Mouse (Mus musculus) inflammation-experienced regulatory T-cells, adult 6 months (primary cell): ENCODE measurements around the gene Ces2a. TPM values are rescaled to one million over a fixed set of nuclear protein-coding genes. Genes with fewer than 3 reads are reported as not detected.

ENCODE experiments used
- ATAC-seq: one replicate; pipeline ENCODE4 v1.8.0; 2017
- polyA plus RNA-seq, 3 experiments: library from polyadenylated mRNA; unstranded; fragments of 100-300 nt; shearing (Covaris generic); gene quantifications; one replicate each; pipeline ENCODE4 v1.2.1; 2017

The Ces2a gene
- not detected for polyA plus RNA-seq

DNA sequence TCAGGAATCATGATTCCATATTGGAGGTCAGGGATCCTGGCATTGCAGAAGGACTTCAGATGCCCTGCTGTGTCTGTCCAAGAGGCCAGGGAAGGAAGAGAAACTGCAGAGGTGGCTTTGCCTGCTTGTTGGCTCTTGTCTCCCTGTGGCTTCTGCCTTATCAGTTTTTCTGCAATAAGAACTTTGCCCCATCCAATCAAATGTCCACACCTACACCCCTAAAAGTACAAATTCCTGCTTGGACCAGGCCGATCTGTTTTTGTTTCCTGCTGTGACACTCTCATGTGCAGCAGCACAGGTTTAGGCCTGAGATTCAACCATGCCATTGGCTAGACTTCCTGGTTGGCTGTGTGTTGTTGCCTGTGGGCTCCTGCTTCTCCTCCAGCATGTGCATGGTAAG is at the start of gene Ces2a:
TSS of gene Ces2a (plus strand) at position 251 of the 400 bp plus-strand sequence.
- no peak for ATAC-seq

DNA sequence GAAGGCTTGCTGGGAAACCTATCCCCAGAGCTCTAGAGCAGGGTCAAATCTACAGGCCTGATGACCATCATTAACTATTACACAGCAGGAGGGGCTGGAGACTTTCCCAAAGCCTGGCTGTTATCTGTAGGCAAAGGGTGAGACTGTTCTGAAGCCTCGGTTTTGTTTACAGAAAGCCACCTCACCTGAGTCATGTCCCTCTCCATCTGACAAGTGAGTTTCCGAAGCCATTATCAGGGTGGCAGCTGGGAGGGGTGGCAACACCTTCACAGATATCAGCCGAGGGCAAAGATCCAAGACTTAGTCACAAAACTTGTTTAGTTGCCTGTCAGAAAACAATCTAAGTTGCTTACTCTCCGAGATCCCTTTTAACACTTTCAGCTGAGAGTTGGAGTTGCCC is 45.4 kb upstream of the Ces2a start:
- ATAC-seq: no peak

DNA sequence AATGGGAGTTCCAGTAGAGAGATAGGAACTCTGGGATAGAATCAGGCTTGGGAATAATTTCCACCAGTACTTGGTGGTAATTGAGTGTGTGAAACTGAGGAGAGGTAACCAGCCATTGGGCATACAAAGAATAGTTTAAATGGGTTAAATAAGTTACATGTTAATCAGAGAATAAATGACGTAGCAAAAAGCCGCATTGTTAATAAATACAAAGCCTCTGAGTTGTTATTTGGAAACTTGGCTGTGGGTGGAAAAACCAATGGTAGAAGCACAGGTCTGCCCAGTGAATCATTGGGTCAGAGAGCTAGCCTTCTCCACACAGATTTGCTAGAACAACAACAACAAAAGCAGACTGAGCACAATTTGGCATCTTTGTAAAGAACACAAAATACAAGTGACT is 35.2 kb upstream of the Ces2a start:
- ATAC-seq: no peak

DNA sequence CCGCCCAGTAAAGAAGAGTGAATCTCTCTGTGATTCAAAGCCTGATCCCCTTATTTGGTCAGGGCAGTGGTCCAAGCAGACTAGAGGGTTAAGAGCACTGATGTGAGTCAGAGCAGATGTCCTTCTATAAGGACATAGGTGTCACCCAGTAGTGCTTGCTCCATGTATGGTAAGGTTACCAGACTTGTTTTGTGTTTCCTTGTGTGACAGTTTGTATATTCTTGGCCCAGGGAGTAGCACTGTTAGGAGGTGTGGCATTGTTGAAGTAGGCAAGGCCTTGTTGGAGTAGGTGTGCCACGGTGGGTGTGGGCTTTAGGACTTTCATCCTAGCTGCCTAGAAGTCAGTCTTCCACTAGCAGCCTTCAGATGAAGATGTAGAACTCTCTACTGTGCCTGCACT is 31.9 kb upstream of the Ces2a start:
- no peak for ATAC-seq

DNA sequence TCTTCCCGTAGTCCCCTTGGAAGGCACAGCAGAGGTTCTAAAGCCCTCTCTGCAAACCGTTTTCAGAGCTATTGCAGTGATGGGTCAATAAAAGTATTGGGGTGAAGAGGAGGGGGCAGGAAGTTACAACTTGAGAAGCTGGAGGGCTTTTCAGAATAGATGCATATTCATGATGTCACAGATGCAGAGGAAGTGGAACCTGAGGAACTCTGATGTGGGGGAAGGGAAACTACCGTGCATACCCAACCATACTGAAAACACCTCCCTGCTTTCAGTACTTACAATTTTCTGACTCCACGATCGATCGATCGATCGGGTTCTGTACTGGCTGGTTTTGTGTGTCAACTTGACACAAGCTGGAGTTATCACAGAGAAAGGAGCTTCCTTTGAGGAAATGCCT is 12.6 kb upstream of the Ces2a start:
- ATAC-seq: no peak

DNA sequence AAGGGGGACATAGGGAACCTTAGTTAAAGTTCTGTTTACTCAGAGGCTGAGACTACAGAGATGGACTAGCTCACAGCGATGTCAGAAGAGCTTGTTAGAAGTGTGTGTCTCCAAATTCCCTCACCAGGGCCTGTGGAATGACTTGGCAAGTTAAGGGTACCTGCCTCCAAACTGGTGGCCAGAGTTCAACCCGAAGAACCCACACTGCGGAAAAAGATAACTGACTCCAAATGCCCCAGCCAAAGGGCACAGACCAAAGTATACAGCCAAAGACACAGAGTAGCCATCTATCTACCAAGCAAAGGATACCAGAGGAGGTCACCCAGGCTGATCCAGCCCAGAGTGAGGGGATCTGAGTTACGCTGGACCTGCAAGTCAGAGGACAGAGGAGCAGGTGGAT is 2.4 kb upstream of the Ces2a start:
- no peak for ATAC-seq

DNA sequence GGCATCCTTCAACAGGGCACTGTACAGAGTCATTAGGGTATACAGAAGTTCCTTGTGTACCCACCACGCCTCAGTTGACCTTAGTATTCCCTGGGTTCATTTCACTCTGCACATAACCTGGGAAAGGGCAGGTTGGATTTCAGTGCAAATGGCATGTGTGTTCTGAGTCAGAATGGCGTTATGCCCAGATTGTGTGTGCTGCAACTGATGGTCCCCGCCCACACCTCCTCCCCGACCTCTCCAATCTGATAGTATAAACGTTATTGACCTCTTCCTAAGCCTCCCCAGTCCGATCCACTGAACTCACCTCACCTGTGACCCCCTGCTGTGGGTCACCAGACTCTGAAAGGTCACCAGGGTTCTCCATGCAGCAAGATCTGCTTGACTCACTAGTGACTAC is 1.8 kb upstream of the Ces2a start:
- ATAC-seq: no peak

DNA sequence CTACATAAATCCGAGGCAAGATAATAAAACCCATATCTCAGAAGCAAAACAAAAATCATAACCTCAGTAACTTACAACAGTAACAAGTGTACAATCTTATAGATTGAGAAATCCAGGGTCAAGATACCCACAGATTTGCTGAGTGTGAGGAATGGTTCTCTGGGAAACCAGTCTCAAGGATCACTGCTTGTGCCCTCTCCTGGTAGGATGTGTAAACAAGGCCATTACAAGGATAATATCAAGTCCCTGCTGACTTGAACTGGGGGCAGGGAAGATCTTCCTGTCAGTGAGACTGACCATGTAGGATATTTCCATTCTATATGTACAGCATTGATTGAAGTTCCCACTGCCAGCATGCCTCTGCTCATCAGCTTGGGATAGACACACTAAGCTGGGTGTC is 8.2 kb downstream of the Ces2a start:
- no peak for ATAC-seq

DNA sequence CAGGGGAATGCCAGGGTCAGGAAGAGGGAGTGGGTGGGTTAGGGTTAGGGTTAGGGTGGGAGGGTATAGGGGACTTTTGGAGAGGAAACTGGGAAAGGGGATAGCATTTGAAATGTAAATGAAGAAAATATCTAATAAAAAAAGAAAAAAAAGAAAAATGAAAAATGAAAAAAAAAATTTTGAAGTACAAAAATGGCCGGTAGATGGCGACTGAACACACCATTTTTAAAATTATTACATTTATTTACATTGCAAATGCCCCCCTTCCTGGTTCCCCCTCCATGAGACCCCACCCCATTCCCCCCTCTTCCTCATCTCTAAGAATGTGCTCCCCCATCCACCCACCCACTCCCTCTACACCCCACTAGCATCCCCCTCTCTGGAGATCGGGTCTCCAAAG is 9.6 kb downstream of the Ces2a start:
- no peak for ATAC-seq

DNA sequence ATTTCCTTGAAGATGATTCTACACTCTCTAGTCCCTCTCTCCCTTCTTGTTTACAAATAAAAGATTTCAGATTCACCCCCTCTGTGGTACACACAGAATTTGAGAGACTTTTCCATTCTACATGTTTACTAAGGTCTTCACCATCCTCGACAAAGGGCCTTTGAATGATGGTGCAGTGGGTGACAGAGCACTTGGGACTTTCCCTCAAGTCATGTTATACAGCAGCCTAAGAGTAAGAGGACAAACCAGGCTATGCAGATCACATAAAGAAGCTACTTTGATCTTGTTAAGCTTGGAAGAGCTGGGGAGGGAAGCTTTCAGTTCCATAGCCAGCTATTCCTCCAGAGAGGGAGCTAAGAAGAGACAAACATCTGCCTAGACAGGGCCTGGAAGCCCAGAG is 19.0 kb downstream of the Ces2a start:
- ATAC-seq: peak; percentile 73

DNA sequence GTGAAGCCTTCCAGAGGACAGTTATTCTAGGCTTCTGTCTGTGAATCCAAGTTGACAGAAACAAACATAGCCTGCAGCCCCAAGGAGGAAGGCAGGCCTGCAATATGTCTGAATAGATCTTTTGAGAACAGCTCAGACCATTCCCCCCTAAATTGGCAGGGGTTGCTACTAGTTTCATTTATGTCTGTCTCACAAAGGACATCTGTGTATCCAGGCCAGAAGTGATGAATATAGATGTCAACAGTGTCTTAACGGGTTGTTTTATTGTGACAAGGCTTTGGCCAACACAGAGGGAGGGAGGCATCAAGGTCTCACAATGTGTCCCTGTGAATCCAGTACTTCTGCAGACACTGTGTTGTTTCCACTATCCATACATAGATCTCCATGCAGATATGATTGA is 23.8 kb downstream of the Ces2a start:
- ATAC-seq: no peak

DNA sequence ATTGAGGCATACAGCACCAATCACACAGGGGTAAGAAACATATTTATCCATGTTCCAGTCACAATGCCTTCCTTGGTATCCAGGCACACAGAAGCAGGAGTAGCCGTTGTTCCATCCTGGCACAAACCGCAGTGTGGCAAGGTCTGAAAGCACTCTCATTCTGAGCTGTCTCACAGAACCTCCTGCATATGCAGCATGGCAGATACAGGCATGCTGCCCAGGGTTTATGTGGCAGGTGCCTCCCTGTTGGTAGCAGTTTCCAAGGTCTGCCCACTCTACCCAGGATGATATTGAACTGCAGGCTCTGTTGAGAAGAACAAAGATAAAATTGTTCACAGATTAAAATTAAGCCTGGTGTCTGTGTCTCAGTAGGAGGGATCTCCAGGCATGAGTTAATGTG is 24.4 kb downstream of the Ces2a start:
- ATAC-seq: no peak

DNA sequence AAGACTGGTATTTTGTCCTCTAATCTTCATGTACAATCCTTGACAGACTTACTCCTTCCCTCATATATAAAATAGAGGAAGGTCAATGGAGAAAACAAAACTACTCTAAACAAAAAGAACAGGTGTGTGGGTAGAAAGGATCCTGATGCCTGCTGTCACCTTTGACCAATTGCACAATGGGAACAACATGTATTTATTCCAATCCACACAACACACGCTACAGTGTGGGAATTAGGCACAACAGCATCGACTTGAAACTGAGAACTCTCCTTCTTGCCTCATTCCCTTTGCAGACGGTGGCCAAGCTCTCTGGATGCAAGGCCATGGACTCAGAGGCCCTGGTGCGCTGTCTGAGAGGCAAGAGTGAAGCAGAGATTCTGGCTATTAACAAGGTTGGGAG is 27.3 kb downstream of the Ces2a start:
- ATAC-seq: no peak

DNA sequence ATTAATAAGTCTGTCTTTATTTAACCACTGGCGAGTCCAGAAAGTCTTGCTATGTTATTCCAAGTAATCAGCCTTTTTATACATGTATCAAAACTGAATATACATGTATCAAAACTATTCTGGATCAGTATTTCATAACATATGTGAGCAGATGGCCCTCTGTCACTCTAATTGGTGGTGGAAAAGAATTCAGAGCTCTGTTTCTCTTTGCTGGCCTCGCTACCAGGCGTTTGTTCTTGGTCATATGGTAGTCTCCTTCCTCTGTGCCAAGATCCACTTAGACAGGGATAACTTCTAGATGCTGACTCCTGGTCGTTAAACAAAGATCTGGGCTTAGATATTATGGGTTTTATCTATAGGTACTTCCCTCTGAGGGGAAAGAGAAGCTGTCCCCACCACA is 32.7 kb downstream of the Ces2a start:
- no peak for ATAC-seq

DNA sequence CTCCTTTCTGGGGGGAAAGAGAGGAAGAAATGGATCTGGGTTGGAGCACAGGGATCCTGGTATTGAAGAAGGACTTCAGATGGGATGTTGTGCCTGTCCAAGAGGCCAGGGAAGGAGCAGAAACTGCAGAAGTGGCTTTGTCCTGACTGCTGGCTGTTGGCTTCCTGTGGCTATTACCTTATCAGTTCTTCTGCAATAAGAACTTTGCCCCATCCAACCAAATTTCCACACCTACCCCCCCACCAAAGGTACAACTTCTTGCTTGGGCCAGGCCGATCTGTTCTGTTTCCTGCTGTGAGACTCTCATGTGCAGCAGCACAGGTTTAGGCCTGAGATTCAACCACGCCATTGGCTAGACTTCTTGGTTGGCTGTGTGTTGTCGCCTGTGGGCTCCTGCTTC is 36.6 kb downstream of the Ces2a start:
- ATAC-seq: no peak

DNA sequence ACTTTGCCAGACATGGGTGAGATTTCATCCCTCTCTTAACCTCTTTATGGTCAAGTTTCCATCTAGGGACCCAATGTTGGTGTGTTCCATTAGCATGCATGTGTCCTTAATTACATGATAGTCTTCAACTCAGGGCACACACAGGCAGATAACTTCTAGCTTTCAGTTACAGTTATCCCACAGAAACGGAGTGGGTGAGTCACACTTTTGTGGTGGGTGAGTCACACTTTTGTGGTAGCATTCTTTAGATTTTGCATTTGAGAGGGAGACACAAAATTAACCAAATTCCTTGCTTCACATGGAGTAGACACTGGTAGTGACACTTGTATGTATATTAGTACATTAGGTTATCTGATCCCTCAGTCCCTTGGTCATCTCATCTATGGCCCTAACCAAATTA is 53.2 kb downstream of the Ces2a start:
- ATAC-seq: no peak

DNA sequence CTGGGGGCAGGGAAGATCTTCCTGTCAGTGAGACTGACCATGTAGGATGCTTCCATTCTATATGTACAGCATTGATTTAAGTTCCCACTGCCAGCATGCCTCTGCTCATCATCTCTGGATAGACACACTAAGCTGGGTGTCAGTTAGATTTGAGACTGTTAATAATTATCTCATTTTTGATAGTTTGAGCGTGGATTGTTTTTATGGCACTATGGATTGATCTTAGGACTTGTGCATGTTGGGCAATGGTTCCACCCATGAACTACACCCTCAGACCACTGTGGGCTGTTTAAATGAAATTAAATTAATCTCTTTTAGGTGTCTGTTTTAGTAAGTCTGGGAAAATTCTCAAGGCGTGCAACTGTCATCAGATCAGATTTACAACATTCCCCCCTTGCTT is 55.1 kb downstream of the Ces2a start:
- no peak for ATAC-seq

DNA sequence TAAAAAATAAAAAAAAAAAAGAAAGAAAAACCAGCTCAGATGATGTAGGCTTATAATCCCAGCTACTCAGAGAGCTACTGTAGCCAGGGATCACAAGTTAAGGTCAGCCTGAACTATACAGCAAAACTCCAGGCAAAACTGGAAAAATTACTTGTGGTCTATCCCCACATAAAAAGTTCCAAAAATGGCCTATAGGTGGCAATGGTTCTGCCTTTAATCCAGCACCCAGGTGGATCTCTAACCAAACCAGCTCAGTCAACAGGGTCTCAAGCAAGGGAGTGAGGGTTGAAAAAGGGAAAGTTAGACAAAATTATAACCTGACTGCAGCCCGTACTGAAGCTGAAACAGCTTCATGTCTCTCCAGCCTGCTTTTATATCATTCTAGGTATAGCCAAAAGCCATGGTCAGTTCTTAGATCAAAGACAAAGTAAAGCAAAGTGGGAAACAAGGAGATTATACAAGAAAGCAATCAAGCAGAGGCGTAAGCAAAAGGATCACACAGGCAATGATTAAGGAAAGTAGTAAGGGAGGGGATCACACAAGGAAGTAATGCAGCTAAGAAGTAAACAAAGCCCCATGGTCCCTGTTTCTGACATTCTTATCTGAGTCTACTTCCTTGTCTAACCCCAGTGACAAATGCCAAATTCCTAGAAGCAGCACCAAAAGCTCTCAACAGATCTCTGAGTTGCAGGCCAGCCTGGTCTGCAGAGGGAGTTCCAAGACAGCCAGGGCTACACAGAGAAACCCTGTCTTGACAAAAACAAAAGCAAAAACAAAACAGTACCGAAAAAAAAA is 56.3 kb downstream of the Ces2a start:
- ATAC-seq: peak; percentile 60

Other genes with a start within 250 kb of the Ces2a start
- not detected for gene Terb1, start 224.1 kb upstream of the Ces2a start, polyA plus RNA-seq
- 100 to 1,000 TPM in 1 of 3 experiments, 10 to 100 TPM in 2; 80.0 to 101 (median 91.5) TPM for gene Nae1, start 199.4 kb upstream of the Ces2a start, polyA plus RNA-seq
- 1 to 10 TPM; 3.3 to 5.5 (median 5.3) TPM for gene Car7, start 199.3 kb upstream of the Ces2a start, polyA plus RNA-seq
- gene Pdp2, start 142.6 kb upstream of the Ces2a start, polyA plus RNA-seq: 10 to 100 TPM; 13.9 to 19.6 (median 17.5) TPM
- gene Cdh16, start 109.6 kb upstream of the Ces2a start, polyA plus RNA-seq: not detected
- 10 to 100 TPM; 10.3 to 14.0 (median 11.0) TPM for gene Rrad, start 102.7 kb upstream of the Ces2a start, polyA plus RNA-seq
- 100 to 1,000 TPM; 101 to 136 (median 117) TPM for gene Ciao2b, start 92.0 kb upstream of the Ces2a start, polyA plus RNA-seq
- gene Ces2b, start 97.6 kb downstream of the Ces2a start, polyA plus RNA-seq: under 1 TPM in 1 of 3 experiments, not detected in 2; 0.13 TPM
- 10 to 100 TPM; 13.5 to 37.4 (median 35.5) TPM for gene Ces2c, start 113.1 kb downstream of the Ces2a start, polyA plus RNA-seq
- not detected for gene Ces2e, start 192.3 kb downstream of the Ces2a start, polyA plus RNA-seq
- not detected for gene Ces2f, start 213.4 kb downstream of the Ces2a start, polyA plus RNA-seq
- under 1 TPM in 1 of 3 experiments, not detected in 2; 0.78 TPM for gene Ces2g, start 227.7 kb downstream of the Ces2a start, polyA plus RNA-seq